Mouse (Mus musculus) adrenal gland, postnatal 14 days (tissue): Measurements from ENCODE around the gene Capn2. TPM values are rescaled to one million over a fixed set of nuclear protein-coding genes. Genes with fewer than 3 reads are reported as not detected.

Source experiments
- total RNA-seq: library from RNA; stranded (reverse); gene quantifications from 2 replicates; pipeline ENCODE4 v1.2.3, GENCODE M21; 2021

Capn2 gene
- total RNA-seq, 1 experiment from 2014 or later, result 78.0 TPM

Other genes starting within 250 kb of the Capn2 start
- gene Degs1, start 234.8 kb downstream of the Capn2 start, total RNA-seq, result 78.1 and 86.7 TPM in 2 replicates
- gene Fbxo28, start 176.0 kb downstream of the Capn2 start, total RNA-seq, result 33.2 and 35.1 TPM in 2 replicates
- gene Trp53bp2, start 108.4 kb downstream of the Capn2 start, total RNA-seq, result 23.0 and 23.6 TPM in 2 replicates
- gene Capn8, start 47.4 kb upstream of the Capn2 start, total RNA-seq, result 0.15 TPM in 1 of 2 replicates, not detected in the other
- not detected in 2 replicates for gene Ccdc185, start 231.6 kb upstream of the Capn2 start, total RNA-seq
- 2.0 and 2.5 TPM in 2 replicates for gene Susd4, start 246.3 kb upstream of the Capn2 start, total RNA-seq